Mouse (Mus musculus) hindbrain, postnatal 0 days (tissue): ENCODE measurements around the gene Zfp575. TPM values are rescaled to one million over a fixed set of nuclear protein-coding genes. Genes with fewer than 3 reads are reported as not detected.

Source experiments
- ATAC-seq: fragments of 200-750 bp; cut with Nextera tagmentation; 2 replicates; pipeline ENCODE4 v1.8.0; 2017; ENCODE audit warnings: mild to moderate bottlenecking, moderate TSS enrichment, moderate library complexity
- DNase-seq: peaks from one replicate; pipeline ENCODE4 v3.0.0-alpha.2; 2015; ENCODE audit warnings: low spot score
- H3K27ac ChIP-seq: fragments of 300-500 bp; sonication (generic); 2 replicates; pipeline ENCODE4 v1.5.1; 2014; ENCODE audit warnings: mild to moderate bottlenecking
- H3K27me3 ChIP-seq: fragments of 300-500 bp; sonication (generic); 2 replicates; pipeline ENCODE4 v1.6.1; 2014; ENCODE audit warnings: low read length, mixed read lengths; ENCODE audit not compliant: insufficient read depth
- H3K36me3 ChIP-seq: fragments of 300-500 bp; sonication (generic); 2 replicates; pipeline ENCODE4 v1.6.1; 2014; ENCODE audit warnings: low read length, mixed read lengths; ENCODE audit not compliant: insufficient read depth
- H3K4me1 ChIP-seq: fragments of 300-500 bp; sonication (generic); 2 replicates; pipeline ENCODE4 v1.6.1; 2014; ENCODE audit warnings: antibody characterized with exemption, low read length, mixed read lengths; ENCODE audit not compliant: insufficient read depth
- H3K4me2 ChIP-seq: fragments of 300-500 bp; sonication (generic); 2 replicates; pipeline ENCODE4 v1.6.1; 2014; ENCODE audit warnings: low read depth, mild to moderate bottlenecking, low read length, moderate library complexity, mixed read lengths
- H3K4me3 ChIP-seq: fragments of 300-500 bp; sonication (generic); 2 replicates; pipeline ENCODE4 v1.5.1; 2014; ENCODE audit warnings: low read length
- H3K9ac ChIP-seq: fragments of 300-500 bp; sonication (generic); replicated peaks from 2 replicates; pipeline ENCODE4 v1.6.1; 2014; ENCODE audit warnings: mild to moderate bottlenecking, low read length, moderate library complexity, mixed read lengths
- H3K9me3 ChIP-seq: fragments of 300-500 bp; sonication (generic); 2 replicates; pipeline ENCODE4 v1.6.1; 2016; ENCODE audit warnings: low read length, mixed read lengths
- CTCF ChIP-seq: IDR thresholded peaks from 2 replicates; pipeline ENCODE4 v1.5.1; 2016; ENCODE audit warnings: antibody characterized with exemption, control low read depth, low read depth
- WGBS: fragments of 180-500 bp; shearing (Covaris S2); extraction: QIAGEN DNeasy Blood & Tissue Kit; methylation state at CpG from one replicate; pipeline ENCODE4 v1.1.7; 2014; 5-methylcytosine and 5-hydroxymethylcytosine counted together
- polyA plus RNA-seq: library from polyadenylated mRNA; unstranded; fragments of >200 nt; fragmentation: Nextera tagmentation; extraction: Ambion mirVana; gene quantifications from 2 replicates; pipeline ENCODE4 v1.2.1, GENCODE M21; 2015
- total RNA-seq: library from RNA; depleted of rRNA; stranded (reverse); fragments of >200 nt; gene quantifications from 2 replicates; pipeline ENCODE4 v1.2.3, GENCODE M21; 2014

Gene Zfp575
- total and polyA plus RNA-seq, 2 experiments from 2014 or later = 1.2 to 20.3 TPM

DNA sequence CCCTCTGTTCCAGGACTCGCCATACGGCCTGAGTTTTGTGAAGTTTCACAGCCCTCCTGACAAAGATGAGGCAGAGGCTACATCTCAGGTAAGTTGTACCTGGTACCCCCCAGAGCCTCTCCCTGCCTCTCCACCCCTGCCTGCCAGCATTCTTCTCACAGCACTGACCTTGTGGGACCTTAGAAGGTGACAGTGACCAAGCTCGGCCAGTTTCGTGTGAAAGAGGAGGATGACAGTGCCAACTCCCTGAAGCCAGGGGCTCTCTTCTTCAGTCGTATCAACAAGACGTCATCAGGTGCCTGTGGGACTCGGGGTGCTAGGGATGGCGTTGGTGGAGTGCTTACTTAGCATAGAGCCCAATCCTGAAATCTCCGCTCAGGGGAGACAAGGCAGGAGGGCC, 21.2 kb downstream of the Zfp575 start:
- Histone ChIP-seq H3K4me3 (no peak overlapping the region), H3K4me2 (no peak overlapping the region), H3K9ac (no peak overlapping the region), H3K27me3 (no peaks in the 10 kb centered on the region), H3K9me3 (no peaks in the 10 kb centered on the region), H3K4me1 (no peaks in the 10 kb centered on the region), H3K36me3 (peaks cover 32% of the 10 kb centered on the region; the same call in 1 of the 2 replicates), H3K27ac (no peak overlapping the region)
- 95% methylated on average over 9 of the region's 9 CpGs for WGBS
- no peak for ATAC-seq
- TF ChIP-seq CTCF = no peak
- no peak for DNase-seq

DNA sequence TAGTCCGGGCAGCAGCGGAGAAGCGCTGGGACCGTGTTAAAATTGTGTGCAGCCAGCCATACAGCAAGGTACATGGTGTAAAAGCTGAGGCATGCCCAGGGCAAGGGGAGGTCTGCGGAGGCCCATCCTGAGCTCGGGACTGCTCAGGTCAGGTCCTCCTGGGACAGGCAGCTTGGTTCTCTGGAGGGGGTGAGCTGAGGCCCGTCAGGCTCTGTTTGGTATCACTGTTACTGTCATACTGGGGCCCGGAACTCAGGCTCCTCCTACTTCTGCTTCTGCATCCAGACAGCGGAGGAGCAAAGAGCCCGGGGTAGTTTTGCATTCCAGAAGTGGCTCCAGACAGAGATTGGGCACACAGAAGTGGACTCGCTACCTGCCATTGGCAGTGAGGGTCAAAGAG, 21.8 kb downstream of the Zfp575 start:
- no peak overlapping the region for H3K9ac ChIP-seq
- DNase-seq = no peak
- H3K27ac ChIP-seq = no peak overlapping the region
- 90% methylated on average over 11 of the region's 11 CpGs for WGBS
- no peaks in the 10 kb centered on the region for H3K9me3 ChIP-seq
- peaks cover 35% of the 10 kb centered on the region for H3K36me3 ChIP-seq
- H3K4me1 ChIP-seq = no peaks in the 10 kb centered on the region
- no peak for ATAC-seq
- no peak overlapping the region for H3K4me3 ChIP-seq
- no peak overlapping the region for H3K4me2 ChIP-seq
- no peak for TF ChIP-seq CTCF
- H3K27me3 ChIP-seq = no peaks in the 10 kb centered on the region

DNA sequence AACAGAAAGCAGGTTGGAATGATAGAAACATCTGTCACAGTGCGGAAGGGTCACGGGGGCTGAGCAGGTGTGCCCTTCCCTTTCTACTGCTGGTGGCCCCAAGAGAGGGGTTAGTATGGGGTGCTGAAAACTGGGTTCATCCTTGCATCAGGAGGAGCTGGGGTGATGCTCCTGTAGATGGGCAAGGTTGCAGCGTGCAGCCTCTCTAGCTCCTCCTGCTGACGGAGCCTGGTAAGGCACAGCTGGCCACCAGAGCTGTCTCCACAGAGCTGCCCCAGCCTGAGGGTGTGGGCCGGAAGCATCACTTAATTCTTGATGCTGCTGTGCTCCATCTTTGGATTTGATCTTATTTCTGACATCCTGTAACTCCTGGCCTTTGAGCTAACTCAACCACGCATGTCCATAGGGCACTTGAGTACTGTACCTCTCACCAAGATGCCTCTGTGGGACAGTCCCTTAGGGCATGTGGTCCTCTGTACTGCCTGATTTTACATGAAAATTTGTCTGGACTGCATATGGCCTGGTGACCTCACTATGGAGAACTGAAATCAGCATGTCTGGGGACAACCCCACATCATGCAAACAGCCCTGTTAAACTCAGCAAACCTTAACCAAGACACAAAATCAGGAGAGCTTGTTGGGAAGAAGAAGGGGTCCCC, 22.7 kb downstream of the Zfp575 start:
- no peak overlapping the region for H3K9ac ChIP-seq
- no peaks in the 10 kb centered on the region for H3K9me3 ChIP-seq
- no peaks in the 10 kb centered on the region for H3K4me1 ChIP-seq
- H3K4me2 ChIP-seq = no peak overlapping the region
- no peak overlapping the region for H3K27ac ChIP-seq
- peaks cover 35% of the 10 kb centered on the region for H3K36me3 ChIP-seq
- H3K4me3 ChIP-seq = no peak overlapping the region
- H3K27me3 ChIP-seq = no peaks in the 10 kb centered on the region
- WGBS = 65% methylated on average over 6 of the region's 6 CpGs
- peak; percentile 78 for TF ChIP-seq CTCF
- DNase-seq = peak; percentile 68
- peak; percentile 69; the same call in 1 of the 2 replicates for ATAC-seq

- H3K4me2 ChIP-seq = no peak overlapping the region
- H3K9ac ChIP-seq = no peak overlapping the region
- H3K4me3 ChIP-seq = no peak overlapping the region
- peaks cover 34% of the 10 kb centered on the region for H3K36me3 ChIP-seq
- H3K9me3 ChIP-seq = no peaks in the 10 kb centered on the region
- DNase-seq = no peak
- no peaks in the 10 kb centered on the region for H3K27me3 ChIP-seq
- no peak for ATAC-seq
- H3K4me1 ChIP-seq = no peaks in the 10 kb centered on the region
- TF ChIP-seq CTCF = no peak
- H3K27ac ChIP-seq = no peak overlapping the region
- WGBS = 85% methylated on average over 4 of the region's 4 CpGs
These were observed 23.6 kb downstream of the Zfp575 start for GRCm38 (mm10) chr7:24563837-24564206.

DNA sequence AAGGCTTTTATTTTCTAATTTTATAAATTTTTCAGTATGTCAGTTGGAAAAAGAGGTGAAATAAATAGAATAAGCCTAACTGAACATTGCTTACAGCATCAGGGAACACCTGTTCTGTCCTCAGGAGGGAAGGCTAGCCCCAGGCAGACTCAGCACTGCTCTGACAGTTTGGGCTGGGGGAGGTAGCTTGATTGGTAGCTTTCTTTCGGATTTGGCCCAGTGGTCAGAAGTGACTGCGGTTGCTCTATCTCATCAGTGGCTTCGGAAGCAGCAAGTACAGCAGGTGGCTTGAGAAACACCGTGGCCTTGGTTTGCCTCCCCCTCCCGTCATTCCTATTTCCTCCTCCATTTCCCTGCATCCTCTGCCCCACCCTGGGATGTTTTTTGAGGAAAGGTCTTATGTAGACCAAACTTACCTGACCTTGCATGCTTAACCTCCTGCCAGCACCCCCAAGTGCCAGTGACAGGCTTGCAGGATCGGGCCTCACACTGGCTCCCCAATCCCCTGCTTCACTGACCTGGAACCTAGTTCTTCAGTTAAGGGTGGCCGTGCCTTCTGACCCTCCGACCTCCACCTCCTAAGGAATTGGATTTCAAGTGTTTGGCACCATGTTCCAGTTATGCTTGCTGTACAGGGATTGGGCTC, 24.1 kb downstream of the Zfp575 start:
- Histone ChIP-seq H3K27ac (no peak overlapping the region), H3K27me3 (no peaks in the 10 kb centered on the region), H3K36me3 (peaks cover 29% of the 10 kb centered on the region), H3K9me3 (no peaks in the 10 kb centered on the region), H3K4me3 (no peak overlapping the region), H3K9ac (no peak overlapping the region), H3K4me1 (no peaks in the 10 kb centered on the region), H3K4me2 (no peak overlapping the region)
- ATAC-seq (no peak), DNase-seq (no peak)
- TF ChIP-seq CTCF = no peak
- WGBS = 86% methylated on average over 8 of the region's 8 CpGs

DNA sequence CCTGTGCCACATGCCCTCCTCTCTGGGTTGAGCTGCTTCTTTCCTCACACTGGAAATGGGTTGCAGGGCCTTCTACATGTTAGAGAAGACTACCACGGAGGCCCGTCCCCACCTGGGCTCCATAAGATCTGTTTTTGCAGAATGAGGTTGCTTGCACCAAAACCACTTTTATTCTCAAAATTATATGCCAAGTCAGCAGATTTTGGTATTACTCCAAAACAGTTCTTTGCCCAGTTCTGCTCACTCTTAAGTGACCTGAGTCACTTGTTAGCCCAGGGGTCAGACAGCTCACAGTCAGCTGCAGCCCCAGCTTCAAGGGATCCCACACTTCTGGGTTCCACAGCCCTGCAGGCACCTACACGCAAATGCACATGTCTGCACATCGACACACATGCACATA, 26.0 kb downstream of the Zfp575 start:
- Histone ChIP-seq H3K4me3 (no peak overlapping the region), H3K9ac (no peak overlapping the region), H3K27ac (no peak overlapping the region), H3K9me3 (no peaks in the 10 kb centered on the region), H3K36me3 (peaks cover 14% of the 10 kb centered on the region), H3K4me1 (no peaks in the 10 kb centered on the region), H3K27me3 (no peaks in the 10 kb centered on the region), H3K4me2 (no peak overlapping the region)
- DNase-seq (no peak), ATAC-seq (no peak)
- WGBS = 94% methylated on average over 4 of the region's 4 CpGs
- no peak for TF ChIP-seq CTCF

DNA sequence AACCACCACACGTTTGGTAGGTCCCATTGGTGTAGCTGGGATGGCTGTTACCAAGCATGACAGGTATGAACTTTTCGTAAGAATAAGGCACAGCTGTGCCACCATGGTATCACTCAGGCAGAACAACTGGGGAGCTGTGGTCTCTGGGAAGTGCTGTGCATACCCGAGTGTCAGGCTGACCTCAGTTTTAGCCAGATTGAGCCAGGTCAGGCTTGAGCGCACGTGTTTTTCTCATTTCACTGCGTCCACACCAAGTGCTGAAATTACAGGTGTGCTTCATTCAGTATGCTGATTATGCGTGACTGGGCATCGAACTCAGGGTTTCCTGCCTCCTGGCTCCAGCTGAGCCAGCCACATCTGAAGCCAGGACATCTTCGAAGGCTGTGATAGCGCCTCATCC, 31.7 kb downstream of the Zfp575 start:
- Histone ChIP-seq H3K27me3 (no peaks in the 10 kb centered on the region), H3K4me3 (no peak overlapping the region), H3K27ac (no peak overlapping the region), H3K9me3 (no peaks in the 10 kb centered on the region), H3K4me1 (no peaks in the 10 kb centered on the region), H3K9ac (no peak overlapping the region), H3K4me2 (no peak overlapping the region), H3K36me3 (peaks cover 11% of the 10 kb centered on the region)
- whole genome bisulfite sequencing = 94% methylated on average over 10 of the region's 10 CpGs
- no peak for ATAC-seq
- TF ChIP-seq CTCF = no peak
- DNase-seq = no peak
